Mouse (Mus musculus) cerebellum, adult 2 months (tissue): Measurements from ENCODE around the gene Wars.

Experiments used
- CTCF ChIP-seq: fragments of 200-500 bp; IDR thresholded peaks from 2 replicates; pipeline ENCODE4 v1.5.1; 2011; ENCODE audit warnings: low read depth, mild to moderate bottlenecking, control low read depth, low read length, moderate library complexity, borderline replicate concordance; ENCODE audit not compliant: insufficient read depth
- POLR2A ChIP-seq: fragments of 200-500 bp; IDR thresholded peaks from 2 replicates; pipeline ENCODE4 v1.6.1; 2011; ENCODE audit warnings: low read length, control low read depth, borderline replicate concordance; ENCODE audit not compliant: insufficient read depth

DNA sequence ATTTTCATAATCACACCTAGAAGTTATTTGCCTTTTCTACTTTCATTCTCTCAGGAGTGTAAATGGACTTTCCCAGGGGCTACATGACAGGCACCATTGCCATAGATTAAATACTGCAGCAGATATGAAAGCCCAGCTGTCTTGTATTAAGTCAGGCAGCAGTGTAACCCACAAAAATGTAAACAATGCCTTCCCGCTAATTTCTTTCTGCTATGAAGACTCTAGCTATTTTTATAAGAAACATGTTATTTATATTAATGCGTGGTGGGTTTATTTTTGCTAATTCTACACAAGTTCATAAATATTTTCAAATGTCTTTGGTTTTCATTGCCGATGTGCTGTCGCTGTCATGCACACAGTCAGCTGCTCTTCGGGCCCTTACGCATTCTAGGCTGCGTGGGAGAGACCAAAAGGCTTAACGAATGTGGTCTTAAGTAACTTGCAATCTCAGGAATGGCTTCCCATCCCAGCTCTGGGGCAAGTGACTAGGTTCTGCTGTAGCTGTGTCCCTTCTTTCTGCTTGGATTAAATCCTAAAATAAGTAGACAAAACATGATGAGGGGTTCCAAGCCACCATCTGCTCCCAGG is 16.0 kb upstream of the Wars start:
- TF ChIP-seq POLR2A (no peak), CTCF (no peak)
